Mouse (Mus musculus): ENCODE measurements around the gene Ccnl1.

Ccnl1 gene

DNA sequence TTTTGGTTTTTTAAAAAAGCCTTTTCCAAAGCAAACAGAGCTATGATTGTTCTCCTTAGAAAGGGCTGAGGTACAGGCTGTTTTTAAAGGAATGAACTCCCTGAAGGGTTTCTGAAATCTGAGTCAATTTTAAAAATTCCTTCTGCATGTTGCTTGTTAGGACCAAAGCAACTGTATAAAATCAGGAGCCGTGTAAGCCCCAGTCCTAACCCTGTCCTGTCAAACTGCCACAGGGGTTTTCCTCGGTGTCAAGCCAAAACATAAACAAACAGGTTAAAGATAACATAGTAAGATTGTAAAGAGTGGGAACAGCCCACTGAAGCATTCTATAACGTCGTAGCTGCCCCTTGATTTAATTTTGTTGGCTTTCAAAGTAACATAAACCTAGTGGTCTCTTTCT lies 53.9 kb downstream of the Ccnl1 start:
- in situ Hi-C loops (cut with MboI; ENCODE audit: low pct_unique_long_range_greater_than_20kb in 1 of 2, low sequenced_read_pairs in 2 of 2, unreplicated experiment in 1 of 2) = no loop called here

DNA sequence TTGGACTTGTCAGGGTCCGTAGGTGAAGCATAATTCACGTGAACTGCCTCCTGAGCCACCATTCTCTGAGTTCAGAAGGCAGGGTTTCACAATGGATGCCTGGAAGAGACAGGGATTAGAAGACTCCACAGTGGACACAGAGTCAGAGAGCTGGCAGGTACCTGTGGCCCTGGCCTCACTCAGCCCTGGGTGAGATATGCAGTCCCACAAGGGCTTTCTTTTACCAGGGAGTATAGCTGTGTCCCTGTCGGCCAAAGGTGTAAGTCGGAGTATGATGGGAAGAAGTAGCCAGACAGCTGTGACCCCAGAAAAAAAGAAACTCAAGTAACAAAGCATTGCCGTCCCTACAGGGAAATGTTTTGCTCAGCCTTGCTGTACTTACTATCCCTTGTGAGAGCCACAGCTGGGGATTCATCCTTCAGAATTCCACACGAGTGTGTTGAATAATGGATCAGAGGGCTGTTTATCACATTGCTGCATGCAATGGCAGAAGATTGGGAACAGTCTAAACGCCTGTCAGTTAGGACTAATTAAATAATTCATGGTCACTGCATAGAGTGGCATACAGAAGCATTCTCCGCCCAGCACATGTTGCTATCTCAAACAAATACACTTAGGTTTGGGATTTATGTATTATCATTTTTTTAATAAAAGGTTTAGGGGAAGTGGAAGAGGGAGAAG lies 59.3 kb downstream of the Ccnl1 start:
- in situ Hi-C loops (cut with MboI; ENCODE audit: low pct_unique_long_range_greater_than_20kb in 1 of 2, low sequenced_read_pairs in 2 of 2, unreplicated experiment in 1 of 2) = no loop called here

DNA sequence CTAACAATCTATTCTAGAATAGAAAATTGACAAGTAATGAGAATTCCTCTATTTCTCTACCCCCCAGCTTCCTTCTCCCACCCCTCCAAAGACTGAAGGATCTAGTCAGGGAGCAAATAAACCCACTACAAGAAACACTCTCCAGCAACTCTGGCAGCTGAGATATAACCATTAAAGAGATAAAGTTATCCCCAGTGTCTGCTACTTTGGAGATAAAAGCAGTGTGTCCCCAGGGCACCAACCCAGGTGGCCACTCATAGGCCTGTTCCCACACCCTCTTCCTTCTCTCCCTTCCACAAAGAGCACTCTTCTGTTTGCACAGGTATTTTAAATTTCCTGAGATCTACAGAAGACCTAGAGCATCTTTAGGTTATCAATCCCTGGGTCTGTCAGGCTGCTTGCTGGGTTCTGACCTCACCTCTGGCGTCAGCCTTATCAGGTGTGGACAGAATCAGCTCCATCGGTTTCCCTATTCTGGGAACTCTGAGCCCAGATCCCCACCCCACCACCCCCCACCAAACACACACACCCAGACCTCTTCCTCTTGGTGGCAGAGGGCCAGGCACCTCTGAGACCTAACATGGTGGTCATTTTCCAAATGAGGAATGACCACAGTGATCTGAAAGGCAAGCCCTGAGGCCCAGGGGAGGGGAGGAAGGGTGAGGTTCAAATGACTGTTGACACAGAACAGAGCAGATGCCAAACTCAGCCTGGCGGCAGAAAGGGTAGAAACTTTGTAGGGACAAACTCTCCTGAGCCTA lies 60.6 kb downstream of the Ccnl1 start:
- in situ Hi-C loops (cut with MboI; ENCODE audit: low pct_unique_long_range_greater_than_20kb in 1 of 2, low sequenced_read_pairs in 2 of 2, unreplicated experiment in 1 of 2) = no loop called here
